Mouse (Mus musculus) 3T3-L1 (cell line): ENCODE results near the gene Cib1.

Source experiments
- DNase-seq: peaks from one replicate; pipeline ENCODE4 v3.0.0-alpha.2; 2015; ENCODE audit warnings: low read depth, low spot score

The Cib1 gene

DNA sequence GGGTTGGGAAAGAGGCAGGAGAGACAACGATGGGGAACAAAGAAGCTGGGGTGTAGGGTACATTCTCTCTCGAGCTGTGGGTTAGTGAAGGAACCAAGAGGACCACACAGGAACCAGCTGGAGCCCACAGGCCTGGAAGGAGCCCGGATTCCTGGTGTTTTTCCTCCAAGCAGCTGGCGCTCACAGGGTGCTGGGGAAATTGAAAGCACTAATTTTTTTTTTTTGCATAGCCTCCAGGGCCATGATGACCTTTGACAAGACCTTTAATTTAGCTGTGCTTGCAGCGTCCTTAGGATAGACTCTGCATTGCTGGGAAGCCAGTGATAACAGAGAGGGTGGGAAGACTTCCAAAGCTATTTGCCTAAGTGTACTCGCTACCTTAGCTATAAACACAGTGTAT, 47.6 kb downstream of the Cib1 start:
- no peak for DNase-seq

- DNase-seq, result no peak
Observed at GRCm38 (mm10) chr7:80184551-80184950, 48.1 kb downstream of the Cib1 start.

DNA sequence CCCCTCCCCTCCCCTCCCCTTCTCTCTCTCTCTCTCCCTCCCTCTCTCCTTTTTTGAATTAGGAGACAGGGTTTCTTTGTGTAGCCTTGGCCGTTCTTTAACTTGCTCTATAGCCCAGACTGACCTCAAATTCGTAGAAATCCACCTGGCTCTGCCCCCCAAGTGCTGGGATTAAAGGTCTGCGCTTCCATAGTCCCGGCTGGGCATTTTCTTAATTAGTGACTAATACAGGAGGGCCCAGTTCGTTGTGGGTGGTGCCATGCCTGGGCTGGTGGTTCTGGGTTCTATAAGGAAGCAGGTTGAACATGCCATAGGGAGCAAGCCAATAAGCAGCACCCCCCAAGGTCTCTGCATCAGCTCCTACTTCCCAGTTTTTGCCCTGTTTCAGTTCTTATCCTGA, 48.6 kb downstream of the Cib1 start:
- DNase-seq, result no peak

DNA sequence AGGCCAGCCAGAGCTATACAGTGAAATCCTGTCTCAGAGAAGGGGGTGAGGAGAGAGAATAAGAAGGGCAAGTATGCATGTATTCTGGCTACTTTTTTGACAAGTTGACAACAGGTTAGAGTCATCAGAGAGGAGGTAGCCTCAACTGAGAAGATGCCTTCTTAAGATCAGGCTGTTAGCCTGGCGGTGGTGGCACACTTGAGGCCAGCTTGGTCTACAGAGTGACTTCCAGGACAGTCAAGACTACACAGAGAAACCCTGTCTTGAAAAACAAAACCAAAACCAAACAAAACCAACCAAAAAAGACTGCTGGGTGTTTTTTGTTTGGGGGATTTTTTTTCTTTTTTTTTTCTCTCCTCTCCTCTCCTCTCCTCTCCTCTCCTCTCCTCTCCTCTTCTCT, 49.1 kb downstream of the Cib1 start:
- DNase-seq, result no peak

DNA sequence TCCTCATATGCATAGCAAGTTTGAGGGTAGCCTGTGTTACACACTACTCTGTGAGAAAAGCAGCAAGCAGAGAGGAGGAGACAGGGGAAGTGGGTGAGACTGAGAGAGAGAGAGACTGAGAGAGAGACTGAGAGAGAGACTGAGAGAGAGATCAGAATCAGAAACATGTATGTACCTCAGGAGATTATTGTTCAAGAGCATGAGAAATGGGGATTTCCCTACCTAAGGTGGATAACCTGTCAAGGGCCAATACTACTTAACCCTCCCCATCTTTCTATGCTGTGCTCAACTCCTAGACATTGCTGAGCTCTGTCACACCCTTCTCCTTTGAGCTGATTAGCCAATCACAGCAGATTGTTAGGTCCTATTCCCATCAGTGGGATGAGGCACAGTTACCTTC, 50.5 kb downstream of the Cib1 start:
- no peak for DNase-seq

DNA sequence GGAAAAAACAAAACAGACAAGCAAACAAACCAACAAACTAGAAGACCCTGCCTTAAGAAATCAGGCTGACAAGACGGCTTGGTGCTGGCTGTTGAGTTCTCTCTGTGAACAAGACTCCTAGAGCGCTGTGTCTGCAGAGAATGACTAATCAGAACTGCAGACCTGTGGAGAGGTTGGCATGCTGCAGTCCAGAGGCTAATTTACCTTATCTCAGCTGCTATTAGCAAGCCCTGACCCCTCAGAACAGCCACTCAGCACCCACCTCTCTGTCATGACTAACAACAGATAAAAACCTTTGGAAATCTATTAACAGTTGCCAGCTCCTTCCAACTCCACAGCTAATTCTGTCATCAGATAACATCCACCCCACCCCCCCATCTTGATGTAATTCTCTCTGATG, 51.5 kb downstream of the Cib1 start:
- DNase-seq, result no peak

- no peak for DNase-seq
Observed at GRCm38 (mm10) chr7:80180202-80180601, 52.4 kb downstream of the Cib1 start.

GRCm38 (mm10) chr7:80179790-80180189, 52.8 kb downstream of the Cib1 start:
- DNase-seq, result no peak

DNA sequence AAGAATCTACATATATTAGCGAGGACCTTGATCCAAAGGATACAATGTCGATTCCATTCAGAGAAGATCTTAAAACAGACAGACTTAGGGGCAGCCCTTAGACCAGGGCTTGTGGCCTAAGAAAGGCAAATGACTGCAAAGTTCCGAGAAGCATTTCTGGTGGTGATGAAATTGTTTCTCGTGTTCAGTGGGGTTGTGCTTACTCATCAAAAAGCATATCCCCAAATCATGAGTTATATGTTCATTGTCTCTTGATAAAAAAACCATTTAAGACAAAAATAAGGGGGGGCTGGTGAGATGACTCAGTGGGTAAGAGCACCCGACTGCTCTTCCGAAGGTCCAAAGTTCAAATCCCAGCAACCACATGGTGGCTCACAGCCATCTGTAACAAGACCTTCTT, 53.3 kb downstream of the Cib1 start:
- no peak for DNase-seq

- DNase-seq, result no peak
Observed at GRCm38 (mm10) chr7:80178037-80178729, 54.4 kb downstream of the Cib1 start.

GRCm38 (mm10) chr7:80177438-80177837, 55.2 kb downstream of the Cib1 start:
- DNase-seq, result no peak
